Mouse (Mus musculus) limb, embryonic 15.5 days (tissue): Measurements from ENCODE around the gene Lrguk. TPM values are rescaled to one million over a fixed set of nuclear protein-coding genes. Genes with fewer than 3 reads are reported as not detected.

Source experiments
- polyA plus RNA-seq: library from polyadenylated mRNA; unstranded; fragments of >200 nt; fragmentation: Nextera tagmentation; extraction: Ambion mirVana; gene quantifications from 2 replicates; pipeline ENCODE4 v1.2.1, GENCODE M21; 2015

Gene Lrguk
- polyA plus RNA-seq, 1 experiment from 2014 or later = 0.14 TPM

Other genes with a start within 250 kb of the Lrguk start
- gene Slc35b4, start 147.7 kb downstream of the Lrguk start, polyA plus RNA-seq = 47.6 and 47.8 TPM in 2 replicates